Mouse (Mus musculus): Measurements from ENCODE around the gene Dcaf1.

DNA sequence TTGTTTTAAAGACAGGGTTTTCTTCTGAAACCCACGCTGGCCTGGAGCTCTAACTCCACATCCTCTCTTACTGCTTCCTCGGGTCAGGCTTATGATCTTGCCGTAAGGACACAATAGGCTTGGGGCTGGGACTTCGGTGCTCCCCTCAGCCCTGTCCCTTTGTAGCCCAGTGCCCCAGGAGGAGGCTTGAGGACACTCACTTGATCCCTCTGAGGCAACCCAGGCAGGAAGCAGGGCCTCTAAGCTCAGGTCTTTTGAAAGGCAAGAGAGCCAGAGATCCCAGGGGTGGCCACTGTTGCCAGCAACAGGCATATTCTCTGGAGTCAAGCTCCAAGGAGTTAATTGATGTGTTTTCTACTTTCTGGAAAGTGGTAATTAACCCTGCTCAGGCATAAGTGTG is 57.8 kb downstream of the Dcaf1 start:
- TF ChIP-seq CTCF (IDR thresholded peaks at IDR 0.05; ENCODE audit: extremely low read depth, insufficient read depth, insufficient read length, insufficient replicate concordance) (no peak), POLR2A (IDR thresholded peaks at IDR 0.05; ENCODE audit: low read depth, low read length) (no peak)
